Mouse (Mus musculus) liver, adult 10 weeks (tissue): ENCODE results near the gene Gm28363. TPM values are rescaled to one million over a fixed set of nuclear protein-coding genes. Genes with fewer than 3 reads are reported as not detected.

Experiments used
- polyA plus RNA-seq: library from polyadenylated mRNA; stranded (reverse); fragments of 350-450 nt; fragmentation: Illumina TruSeq; extraction: RNeasy Lipid Tissue Mini Kit (QIAGEN cat#74804); gene quantifications from one replicate; pipeline ENCODE4 v1.2.3, GENCODE M21; 2014; ENCODE audit warnings: low read depth, low replicate concordance

Gm28363 gene
- polyA plus RNA-seq: not detected

GRCm38 (mm10) chr1:117696831-117697230 lies at the start of gene Gm28363:
Gene Gm28363, plus strand, starts transcription at chr1:117697131.

Other genes starting within 250 kb of the Gm28363 start
- gene B020011L13Rik, start 84.0 kb downstream of the Gm28363 start, polyA plus RNA-seq: not detected
- gene Gm28360, start 132.9 kb downstream of the Gm28363 start, polyA plus RNA-seq: not detected
- not detected for gene Gm28168, start 230.9 kb downstream of the Gm28363 start, polyA plus RNA-seq